Mouse (Mus musculus) ovary, postnatal 14 days (tissue): ENCODE data around the gene Bex1.

Experiments
- DNase-seq: peaks from one replicate; pipeline ENCODE4 v3.0.0; 2022; ENCODE audit warnings: low spot score

Bex1 gene

DNA sequence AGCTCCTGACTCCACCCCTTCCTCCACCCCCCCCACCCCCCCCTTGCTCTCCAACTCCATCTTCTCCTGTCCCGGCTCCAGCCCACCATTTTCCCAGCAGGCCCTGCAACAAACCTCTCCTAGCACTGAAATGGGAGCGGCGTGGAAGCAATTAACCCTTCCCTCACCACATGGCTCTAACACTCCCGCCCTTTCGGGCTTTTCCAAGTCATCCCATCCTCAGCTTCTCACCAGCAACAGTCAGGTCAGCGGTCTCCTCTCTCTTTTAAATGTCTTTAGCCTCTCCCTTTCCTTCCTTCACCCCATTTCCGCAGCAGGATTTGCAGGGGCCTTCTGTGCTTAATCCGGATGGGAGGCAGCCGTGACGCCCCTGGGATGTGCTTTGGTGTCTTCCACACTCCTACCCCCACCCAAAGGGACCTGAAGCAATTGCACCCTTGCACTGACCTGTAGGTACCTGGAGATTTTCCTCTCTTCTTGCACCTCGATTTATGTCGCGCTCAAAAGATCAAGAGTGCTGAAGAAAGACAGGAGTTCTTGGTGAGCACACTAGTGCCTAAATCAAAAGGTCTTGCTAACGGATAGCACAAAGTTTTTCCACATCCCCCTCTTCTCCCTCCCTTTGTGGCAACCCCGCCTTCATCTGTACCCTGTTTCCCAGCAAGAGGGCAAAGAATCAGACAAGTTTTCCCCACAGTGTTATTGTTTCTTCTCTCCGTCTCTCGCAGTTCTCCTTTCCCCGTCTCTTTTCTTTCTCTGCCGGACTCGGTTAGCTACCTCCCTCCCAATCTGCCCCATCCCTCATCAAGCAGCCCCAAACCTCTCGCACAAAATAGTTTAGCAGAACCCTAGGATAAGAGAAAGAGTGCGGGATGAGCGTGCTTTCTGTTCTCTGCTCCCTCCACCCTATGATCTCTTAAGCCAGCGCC, 43.9 kb downstream of the Bex1 start:
- peak; percentile 32 for DNase-seq

DNA sequence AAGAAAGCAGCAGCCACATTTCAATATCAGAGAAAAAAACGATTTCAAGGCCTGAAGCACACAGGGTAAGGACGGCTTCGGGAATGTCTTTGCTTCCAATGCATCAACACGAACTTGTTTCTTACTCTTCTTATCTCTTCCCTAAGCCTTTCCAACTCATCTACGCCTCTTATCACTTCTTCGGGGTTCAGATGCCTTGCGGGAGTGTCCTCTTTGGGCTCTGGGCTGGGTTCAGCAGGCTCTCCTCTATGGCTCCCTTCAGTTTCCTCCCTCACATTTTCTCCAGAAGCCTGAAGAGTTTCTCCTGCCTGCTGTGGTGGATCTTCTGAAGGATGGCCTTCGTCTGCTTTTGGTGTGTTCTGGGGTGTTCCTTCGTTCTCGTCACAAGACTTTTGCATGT, 44.7 kb downstream of the Bex1 start:
- DNase-seq: no peak
